8 mouse cellular contexts compared by ENCODE assay signal in genomic region chr6:91719865-91720533, GRCm38 (mm10). TPM values are rescaled to one million over a fixed set of nuclear protein-coding genes. Genes with fewer than 3 reads are reported as not detected.
DNase-seq lines count a peak whose midpoint lies in the region; ATAC-seq and TF ChIP-seq lines count a peak whose summit lies in the region.

No protein-coding gene starts in this region.

- 0 out of 2 replicates have a peak overlapping the region, but pooled peaks have one; percentile 4 for H3K9ac ChIP-seq in heart, postnatal 0 days (replicated peaks; ENCODE audit: low read depth, low read length)
- peak overlapping the region; percentile 45; the same call in 1 of the 2 replicates for H3K9ac ChIP-seq in forebrain, embryonic 16.5 days (replicated peaks; ENCODE audit: low read depth, low read length)
- H3K9ac ChIP-seq in limb, embryonic 11.5 days (ENCODE audit: low read length), result no peak overlapping the region

- peaks cover 40% of the 10 kb centered on the region for H3K36me3 ChIP-seq in heart, postnatal 0 days (replicated peaks; ENCODE audit: control insufficient read depth, insufficient read depth, low read length)
- H3K36me3 ChIP-seq in forebrain, embryonic 16.5 days (ENCODE audit: control insufficient read depth, insufficient read depth), result peaks cover 16% of the 10 kb centered on the region
- peaks cover 8% of the 10 kb centered on the region for H3K36me3 ChIP-seq in limb, embryonic 11.5 days (ENCODE audit: control insufficient read depth, insufficient read depth, low read length)

- 31% methylated on average over 9 of the region's 9 CpGs for WGBS in heart, postnatal 0 days
- WGBS in forebrain, embryonic 16.5 days, result 0% methylated on average over 9 of the region's 9 CpGs
- 39% methylated on average over 9 of the region's 9 CpGs for WGBS in limb, embryonic 11.5 days

- no peaks in the 10 kb centered on the region for H3K9me3 ChIP-seq in heart, postnatal 0 days (replicated peaks; ENCODE audit: control insufficient read depth, low read length)
- H3K9me3 ChIP-seq in forebrain, embryonic 16.5 days (ENCODE audit: control insufficient read depth, low read length), result no peaks in the 10 kb centered on the region
- no peaks in the 10 kb centered on the region for H3K9me3 ChIP-seq in limb, embryonic 11.5 days (ENCODE audit: control insufficient read depth, low read length)

- H3K27me3 ChIP-seq in heart, postnatal 0 days (ENCODE audit: control insufficient read depth, insufficient read depth, low read length), result no peaks in the 10 kb centered on the region
- no peaks in the 10 kb centered on the region for H3K27me3 ChIP-seq in forebrain, embryonic 16.5 days (replicated peaks; ENCODE audit: control insufficient read depth, insufficient read depth, low read length)
- H3K27me3 ChIP-seq in limb, embryonic 11.5 days (ENCODE audit: control insufficient read depth, insufficient read depth, low read length), result no peaks in the 10 kb centered on the region

- H3K4me2 ChIP-seq in heart, postnatal 0 days (ENCODE audit: low read depth, low read length), result no peak overlapping the region
- peak overlapping the region; percentile 26 for H3K4me2 ChIP-seq in forebrain, embryonic 16.5 days (ENCODE audit: low read length)
- H3K4me2 ChIP-seq in limb, embryonic 11.5 days (ENCODE audit: low read depth, severe bottlenecking), result no peak overlapping the region; the same call in 1 of the 2 replicates

- no peak for TF ChIP-seq EP300 in heart, postnatal 0 days (IDR thresholded peaks at IDR 0.05; ENCODE audit: low read depth)

- no peak for ATAC-seq in heart, postnatal 0 days (ENCODE audit: insufficient read depth, low read depth)
- peak; percentile 78 for ATAC-seq in forebrain, embryonic 16.5 days
- peak; percentile 59 for ATAC-seq in limb, embryonic 11.5 days (ENCODE audit: insufficient number of reproducible peaks, low FRiP score, low TSS enrichment, low read depth)
- ATAC-seq in megakaryocyte progenitor cell, adult 5-6 weeks (replicated peaks; ENCODE audit: poor library complexity), result no peak

- H3K4me1 ChIP-seq in heart, postnatal 0 days (ENCODE audit: control insufficient read depth, insufficient read depth), result no peaks in the 10 kb centered on the region; the same call in 1 of the 2 replicates
- peaks cover 36% of the 10 kb centered on the region for H3K4me1 ChIP-seq in forebrain, embryonic 16.5 days (replicated peaks; ENCODE audit: control insufficient read depth, insufficient read depth, low read length)
- peaks cover 30% of the 10 kb centered on the region for H3K4me1 ChIP-seq in limb, embryonic 11.5 days (ENCODE audit: control insufficient read depth, insufficient read depth, low read length)

- H3K4me3 ChIP-seq in heart, postnatal 0 days (ENCODE audit: low read depth, low read length), result no peak overlapping the region
- H3K4me3 ChIP-seq in forebrain, embryonic 16.5 days (replicated peaks; ENCODE audit: low read length), result no peak overlapping the region
- no peak overlapping the region for H3K4me3 ChIP-seq in limb, embryonic 11.5 days (ENCODE audit: low read depth, low read length)

- DNase-seq in heart, postnatal 0 days (ENCODE audit: low spot score), result no peak
- DNase-seq in heart, adult 11 months, result no peak
- peak; percentile 31 for DNase-seq in ZHBTc4 (ENCODE audit: low read depth, low spot score)
- DNase-seq in limb, embryonic 11.5 days (ENCODE audit: low spot score), result peak; percentile 60
- DNase-seq in retina, embryonic 14.5 days (ENCODE audit: low spot score), result peak; percentile 75
- no peak for DNase-seq in cerebellum, adult 18-20 months

- no peak for TF ChIP-seq CTCF in heart, postnatal 0 days (IDR thresholded peaks at IDR 0.05; ENCODE audit: low read depth)

- peak overlapping the region; percentile 36 for H3K27ac ChIP-seq in heart, postnatal 0 days (ENCODE audit: low read depth)
- peak overlapping the region; percentile 83 for H3K27ac ChIP-seq in forebrain, embryonic 16.5 days (ENCODE audit: low read length)
- H3K27ac ChIP-seq in limb, embryonic 11.5 days (replicated peaks; ENCODE audit: low read depth, low read length), result peak overlapping the region; percentile 45; the same call in 1 of the 2 replicates

RNA-seq across cellular contexts. Expression of gene Slc6a6, which starts 36.1 kb away (rescaled TPM):
- 95.3 and 149 TPM in 2 replicates for total RNA-seq in heart, postnatal 0 days (2014; rRNA removed; ENCODE audit: low replicate concordance)
- 87.4 and 116 TPM in 2 replicates for polyA plus RNA-seq in heart, postnatal 0 days (2015; fragmentation: Nextera tagmentation; extraction: Ambion mirVana)
- polyA plus RNA-seq in forebrain, embryonic 16.5 days (2015; fragmentation: Nextera tagmentation; extraction: Ambion mirVana), result 98.6 and 107 TPM in 2 replicates
- polyA plus RNA-seq in limb, embryonic 11.5 days (2014; fragmentation: Nextera tagmentation; extraction: Ambion mirVana), result 34.4 and 36.1 TPM in 2 replicates
- total RNA-seq in megakaryocyte progenitor cell, adult 5-6 weeks (2015), result 30.6 and 34.6 TPM in 2 replicates
- 20.7 and 26.7 TPM in 2 replicates for total RNA-seq in megakaryocyte progenitor cell, adult 5-6 weeks (2017)

Comparison
In these comparisons a context has a peak if more than half of its experiments do, and no peak if none do; other contexts are left out.
1. ATAC-seq: peak in forebrain, embryonic 16.5 days (single experiment) and limb, embryonic 11.5 days (single experiment); none in heart, postnatal 0 days (single experiment) and megakaryocyte progenitor cell, adult 5-6 weeks (single experiment).
2. DNase-seq: peak in ZHBTc4 (single experiment), limb, embryonic 11.5 days (single experiment) and retina, embryonic 14.5 days (single experiment); none in heart, postnatal 0 days (single experiment), heart, adult 11 months (single experiment) and cerebellum, adult 18-20 months (0 of 2).
3. Peak in every context shown above with its lines, with median percentiles within 50 percentile points of each other: H3K27ac ChIP-seq.